Mouse (Mus musculus): ENCODE measurements around the gene Slc35b1. TPM values are rescaled to one million over a fixed set of nuclear protein-coding genes. Genes with fewer than 3 reads are reported as not detected.

The Slc35b1 gene
- polyA plus RNA-seq, 1 experiment from 2014 or later = 121 TPM

- Histone ChIP-seq H3K4me2 (replicated peaks) (no peak overlapping the region), H3K9ac (no peak overlapping the region), H3K36me3 (peaks cover 28% of the 10 kb centered on the region), H3K27ac (no peak overlapping the region), H3K4me1 (peaks cover 10% of the 10 kb centered on the region; the same call in 1 of the 2 replicates), H3K4me3 (no peak overlapping the region), H3K27me3 (no peaks in the 10 kb centered on the region), H3K9me3 (no peaks in the 10 kb centered on the region)
- 87% methylated on average over 2 of the region's 2 CpGs for WGBS
- no peak for ATAC-seq (ENCODE audit: low FRiP score, low read depth)
These were observed 31.8 kb upstream of the Slc35b1 start for GRCm38 (mm10) chr11:95352686-95353085.

- Histone ChIP-seq H3K27ac (no peak overlapping the region), H3K4me2 (replicated peaks) (no peak overlapping the region), H3K9ac (no peak overlapping the region), H3K4me1 (peaks cover 12% of the 10 kb centered on the region), H3K27me3 (no peaks in the 10 kb centered on the region), H3K9me3 (no peaks in the 10 kb centered on the region), H3K36me3 (peaks cover 23% of the 10 kb centered on the region), H3K4me3 (no peak overlapping the region)
- WGBS = 95% methylated on average over 9 of the region's 9 CpGs
- no peak for ATAC-seq (ENCODE audit: low FRiP score, low read depth)
These were observed 31.3 kb upstream of the Slc35b1 start for GRCm38 (mm10) chr11:95353226-95353625.

DNA sequence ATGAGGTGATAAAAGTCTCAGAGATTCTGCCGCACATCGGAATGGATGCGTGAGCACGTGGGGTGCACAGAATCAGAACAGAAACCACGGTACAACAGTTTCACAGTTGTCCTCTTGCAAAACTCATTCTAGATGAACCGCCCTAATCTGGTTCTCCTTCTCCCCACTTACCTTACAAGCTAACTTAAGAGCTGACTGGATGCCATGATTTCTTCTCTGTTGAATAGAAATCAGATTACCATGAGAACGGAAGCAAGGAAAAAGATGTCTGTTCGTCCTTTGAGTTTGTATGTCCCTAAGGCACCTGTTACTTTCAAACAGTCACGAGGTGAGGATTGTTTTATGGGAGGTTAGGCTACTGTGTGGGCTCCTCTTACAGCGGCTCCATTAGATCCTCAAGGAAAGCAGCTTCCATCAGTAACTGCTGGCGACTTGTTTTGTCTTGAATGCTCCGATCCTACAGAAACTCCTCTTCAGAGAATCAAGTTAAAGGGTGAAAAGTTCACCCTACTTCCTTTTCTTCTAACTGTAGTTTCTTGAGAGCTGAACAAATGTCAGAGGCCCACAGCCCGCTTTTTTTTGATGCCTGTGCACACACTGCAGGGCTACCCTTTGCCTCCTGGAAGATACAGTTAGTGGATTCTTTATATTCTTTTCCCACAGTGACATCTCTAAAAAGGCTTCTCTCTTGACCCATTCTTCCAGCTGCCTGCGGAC lies 30.1 kb upstream of the Slc35b1 start:
- no peak overlapping the region for H3K9ac ChIP-seq
- WGBS = 83% methylated on average over 14 of the region's 14 CpGs
- H3K4me1 ChIP-seq = peaks cover 22% of the 10 kb centered on the region
- no peaks in the 10 kb centered on the region for H3K9me3 ChIP-seq
- ATAC-seq (ENCODE audit: low FRiP score, low read depth) = no peak
- H3K4me3 ChIP-seq = no peak overlapping the region
- H3K27me3 ChIP-seq = no peaks in the 10 kb centered on the region
- H3K36me3 ChIP-seq = peaks cover 13% of the 10 kb centered on the region
- no peak overlapping the region for H3K4me2 ChIP-seq (replicated peaks)
- no peak overlapping the region for H3K27ac ChIP-seq

GRCm38 (mm10) chr11:95354945-95355660 lies 29.4 kb upstream of the Slc35b1 start:
- Histone ChIP-seq H3K4me1 (peaks cover 22% of the 10 kb centered on the region), H3K27me3 (no peaks in the 10 kb centered on the region), H3K27ac (no peak overlapping the region), H3K9ac (no peak overlapping the region), H3K9me3 (no peaks in the 10 kb centered on the region), H3K36me3 (peaks cover 17% of the 10 kb centered on the region), H3K4me2 (replicated peaks) (no peak overlapping the region), H3K4me3 (no peak overlapping the region)
- ATAC-seq (ENCODE audit: low FRiP score, low read depth) = no peak
- 86% methylated on average over 12 of the region's 12 CpGs for WGBS

DNA sequence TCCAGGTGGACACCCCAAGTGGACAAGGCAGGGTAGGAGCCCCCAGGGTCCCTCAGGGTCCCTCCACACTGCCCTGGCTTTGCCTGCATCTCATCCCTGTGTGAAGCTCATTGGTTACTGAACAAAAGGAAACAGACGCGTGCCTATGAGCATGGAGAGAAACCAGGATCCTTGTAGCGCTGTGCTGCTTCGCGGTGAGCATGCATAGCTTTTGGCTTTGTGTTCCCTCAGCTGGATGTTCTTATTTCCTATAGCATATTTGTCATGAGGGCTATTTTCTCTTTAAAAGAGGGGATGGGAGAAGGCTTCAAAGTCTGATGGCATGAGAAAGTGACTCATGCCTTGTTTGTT lies 28.9 kb upstream of the Slc35b1 start:
- H3K27ac ChIP-seq = no peak overlapping the region
- H3K9ac ChIP-seq = no peak overlapping the region
- peaks cover 21% of the 10 kb centered on the region for H3K4me1 ChIP-seq
- no peaks in the 10 kb centered on the region for H3K9me3 ChIP-seq
- peaks cover 19% of the 10 kb centered on the region for H3K36me3 ChIP-seq
- no peak overlapping the region for H3K4me2 ChIP-seq (replicated peaks)
- no peaks in the 10 kb centered on the region for H3K27me3 ChIP-seq
- H3K4me3 ChIP-seq = no peak overlapping the region
- 92% methylated on average over 5 of the region's 5 CpGs for WGBS
- no peak for ATAC-seq (ENCODE audit: low FRiP score, low read depth)

DNA sequence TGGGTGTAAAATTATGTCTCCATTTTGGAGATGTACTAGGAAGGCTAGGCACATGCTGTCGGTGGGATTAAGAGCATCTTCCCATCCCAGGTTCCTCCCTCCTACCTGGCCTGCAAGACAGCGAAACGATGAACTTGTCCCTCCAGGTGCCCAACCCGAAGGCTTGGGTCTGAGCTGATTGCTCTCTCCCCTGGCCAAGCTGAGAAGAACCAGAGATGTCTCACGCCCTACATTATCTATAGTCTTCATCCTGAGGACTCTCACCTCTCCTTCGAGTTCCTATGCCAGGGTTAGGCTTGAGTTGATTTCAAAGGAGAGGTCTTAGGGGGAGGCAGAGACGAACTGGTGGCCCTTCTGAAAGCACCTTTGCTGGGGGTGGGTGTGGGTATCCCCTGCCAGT lies 28.5 kb upstream of the Slc35b1 start:
- 91% methylated on average over 7 of the region's 7 CpGs for WGBS
- Histone ChIP-seq H3K27ac (no peak overlapping the region), H3K27me3 (no peaks in the 10 kb centered on the region), H3K4me3 (no peak overlapping the region), H3K9me3 (no peaks in the 10 kb centered on the region), H3K36me3 (peaks cover 15% of the 10 kb centered on the region), H3K4me1 (peaks cover 21% of the 10 kb centered on the region), H3K9ac (no peak overlapping the region), H3K4me2 (replicated peaks) (no peak overlapping the region)
- no peak for ATAC-seq (ENCODE audit: low FRiP score, low read depth)

- Histone ChIP-seq H3K9me3 (no peaks in the 10 kb centered on the region), H3K4me3 (no peak overlapping the region), H3K36me3 (peaks cover 9% of the 10 kb centered on the region; the same call in 1 of the 2 replicates), H3K4me1 (peaks cover 21% of the 10 kb centered on the region), H3K9ac (no peak overlapping the region), H3K27ac (no peak overlapping the region), H3K27me3 (no peaks in the 10 kb centered on the region), H3K4me2 (replicated peaks) (no peak overlapping the region)
- peak; percentile 77 for ATAC-seq (ENCODE audit: low FRiP score, low read depth)
- WGBS = 77% methylated on average over 17 of the region's 17 CpGs
These were observed 27.8 kb upstream of the Slc35b1 start for GRCm38 (mm10) chr11:95356469-95357273.

GRCm38 (mm10) chr11:95358263-95358662 lies 26.2 kb upstream of the Slc35b1 start:
- Histone ChIP-seq H3K9ac (0 out of 2 replicates have a peak overlapping the region, but pooled peaks have one; percentile 8), H3K9me3 (no peaks in the 10 kb centered on the region), H3K27me3 (no peaks in the 10 kb centered on the region), H3K36me3 (peaks cover 9% of the 10 kb centered on the region; the same call in 1 of the 2 replicates), H3K27ac (no peak overlapping the region), H3K4me2 (replicated peaks) (no peak overlapping the region), H3K4me1 (peaks cover 21% of the 10 kb centered on the region), H3K4me3 (no peak overlapping the region)
- WGBS = 49% methylated on average over 3 of the region's 3 CpGs
- ATAC-seq (ENCODE audit: low FRiP score, low read depth) = no peak

DNA sequence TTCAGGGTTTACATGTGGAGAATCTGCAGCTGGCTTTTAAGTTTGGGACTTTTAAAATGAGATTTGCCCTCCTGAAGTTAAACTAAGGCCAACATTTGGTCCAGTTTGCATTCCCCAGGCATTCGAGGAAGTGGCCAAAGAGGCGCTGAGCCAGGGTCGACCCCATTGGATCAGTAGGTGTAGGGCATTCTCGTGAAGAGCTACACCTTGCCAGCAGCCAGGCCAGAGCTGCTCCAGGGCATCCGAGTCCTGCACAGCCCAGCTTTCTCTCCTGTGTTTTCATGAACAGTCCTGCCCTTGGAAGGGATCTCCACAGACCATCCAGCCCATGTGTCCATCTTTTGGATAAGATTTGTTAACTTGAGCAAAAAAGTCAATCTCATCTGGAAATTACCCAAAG lies 20.1 kb upstream of the Slc35b1 start:
- no peak for ATAC-seq (ENCODE audit: low FRiP score, low read depth)
- H3K27ac ChIP-seq = no peak overlapping the region
- H3K4me3 ChIP-seq = no peak overlapping the region
- no peaks in the 10 kb centered on the region for H3K9me3 ChIP-seq
- WGBS = 89% methylated on average over 5 of the region's 5 CpGs
- H3K4me1 ChIP-seq = peaks cover 28% of the 10 kb centered on the region
- H3K9ac ChIP-seq = no peak overlapping the region
- H3K36me3 ChIP-seq = peaks cover 35% of the 10 kb centered on the region
- H3K4me2 ChIP-seq (replicated peaks) = no peak overlapping the region
- H3K27me3 ChIP-seq = no peaks in the 10 kb centered on the region

DNA sequence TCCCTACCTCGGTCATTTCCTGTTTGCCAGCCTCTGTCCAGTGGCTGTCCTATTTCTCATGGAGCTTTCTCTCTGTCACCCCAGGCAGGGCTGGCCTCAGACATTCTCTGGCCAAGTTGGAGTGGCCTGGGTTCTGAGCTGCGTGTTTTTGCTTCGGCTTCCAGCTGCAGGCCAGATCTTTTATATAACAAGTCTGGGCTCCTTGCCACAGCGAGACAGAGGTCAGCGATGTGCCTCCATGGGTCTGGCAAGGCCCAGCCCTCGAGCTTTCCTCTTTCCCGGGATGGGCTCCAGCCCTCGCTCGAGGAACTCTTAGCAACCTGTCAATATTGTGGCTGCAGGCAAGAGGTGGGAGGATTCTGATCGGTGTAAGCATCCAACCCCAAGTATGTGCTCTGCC lies 18.9 kb upstream of the Slc35b1 start:
- Histone ChIP-seq H3K4me3 (no peak overlapping the region), H3K27me3 (no peaks in the 10 kb centered on the region), H3K9me3 (no peaks in the 10 kb centered on the region), H3K27ac (no peak overlapping the region; the same call in 1 of the 2 replicates), H3K36me3 (peaks cover 34% of the 10 kb centered on the region), H3K4me2 (replicated peaks) (no peak overlapping the region), H3K4me1 (peaks cover 22% of the 10 kb centered on the region), H3K9ac (no peak overlapping the region)
- 79% methylated on average over 10 of the region's 10 CpGs for WGBS
- ATAC-seq (ENCODE audit: low FRiP score, low read depth) = no peak

- ATAC-seq (ENCODE audit: low FRiP score, low read depth) = no peak
These were observed 18.1 kb upstream of the Slc35b1 start for GRCm38 (mm10) chr11:95366280-95366897.

More at GRCm38 (mm10) chr11:95366280-95366897, 18.1 kb upstream of the Slc35b1 start:
- 61% methylated on average over 6 of the region's 6 CpGs for WGBS
- no peak overlapping the region for H3K4me3 ChIP-seq
- H3K4me1 ChIP-seq = peaks cover 22% of the 10 kb centered on the region
- no peak overlapping the region for H3K9ac ChIP-seq
- no peak overlapping the region; the same call in 1 of the 2 replicates for H3K27ac ChIP-seq
- H3K36me3 ChIP-seq = peaks cover 39% of the 10 kb centered on the region
- H3K27me3 ChIP-seq = no peaks in the 10 kb centered on the region
- no peaks in the 10 kb centered on the region for H3K9me3 ChIP-seq
- no peak overlapping the region for H3K4me2 ChIP-seq (replicated peaks)
